Mouse (Mus musculus): Measurements from ENCODE around the gene Folr2. TPM values are rescaled to one million over a fixed set of nuclear protein-coding genes. Genes with fewer than 3 reads are reported as not detected.

The Folr2 gene
- 2.6 and 3.4 TPM in 2 replicates for total RNA-seq (2014; rRNA removed)
- 2.3 and 3.5 TPM in 2 replicates for polyA plus RNA-seq (2015; fragmentation: Nextera tagmentation; extraction: Ambion mirVana)

DNA sequence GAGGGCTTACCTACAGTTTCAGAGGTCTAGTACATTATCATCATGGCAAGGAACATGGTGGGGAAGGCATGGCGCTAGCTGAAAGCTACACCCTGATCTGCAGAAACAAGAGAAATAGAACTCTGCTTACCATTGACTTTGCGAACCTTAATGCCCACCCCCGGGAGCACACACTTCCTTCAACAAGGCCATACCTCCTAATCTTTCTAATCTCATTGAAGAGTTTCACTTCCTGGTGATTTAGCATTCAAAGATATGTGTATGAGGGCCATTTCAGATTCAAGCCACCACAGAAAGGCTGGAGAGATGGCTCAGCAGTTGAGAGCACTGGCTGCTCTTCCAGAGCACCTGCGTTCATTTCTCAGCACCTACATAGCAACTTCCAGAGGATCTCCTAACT is at the start of gene Folr2:
Gene Folr2 (minus strand): TSS at position 101 of the 400 bp plus-strand sequence.
- Histone ChIP-seq H3K9ac (replicated peaks; ENCODE audit: low read length, poor library complexity, severe bottlenecking) (no peak within 1 kb of the TSS), H3K4me3 (ENCODE audit: low read depth, low read length) (no peak within 1 kb of the TSS), H3K4me2 (ENCODE audit: low read depth, low read length, poor library complexity, severe bottlenecking) (no peak within 1 kb of the TSS), H3K4me1 (ENCODE audit: insufficient read depth, low read length) (no peaks in the 10 kb centered on the region), H3K9me3 (ENCODE audit: low read length) (no peaks in the 10 kb centered on the region), H3K36me3 (ENCODE audit: insufficient read depth, low read length) (no peaks in the 10 kb centered on the region), H3K27ac (ENCODE audit: low read depth, low read length) (no peak within 1 kb of the TSS), H3K27me3 (ENCODE audit: insufficient read depth, low read length) (no peaks in the 10 kb centered on the region)
- ATAC-seq (ENCODE audit: low FRiP score) (no peak), DNase-seq (ENCODE audit: low spot score) (no peak)
- TF ChIP-seq CTCF (IDR thresholded peaks at IDR 0.05) = no peak
- WGBS = 91% methylated on average over 4 of the region's 4 CpGs

GRCm38 (mm10) chr7:101906696-101907095 is 49.7 kb upstream of the Folr2 start:
- H3K4me3 ChIP-seq (ENCODE audit: low read depth, low read length) = peak overlapping the region; percentile 77
- TF ChIP-seq CTCF (IDR thresholded peaks at IDR 0.05) = no peak
- 89% methylated on average over 8 of the region's 8 CpGs for WGBS
- H3K9me3 ChIP-seq (ENCODE audit: low read length) = no peaks in the 10 kb centered on the region
- 0 out of 2 replicates have a peak, but pooled peaks cover 3% of the 10 kb centered on the region for H3K4me1 ChIP-seq (ENCODE audit: insufficient read depth, low read length)
- peak overlapping the region; percentile 66 for H3K4me2 ChIP-seq (ENCODE audit: low read depth, low read length, poor library complexity, severe bottlenecking)
- H3K27ac ChIP-seq (ENCODE audit: low read depth, low read length) = no peak overlapping the region
- H3K27me3 ChIP-seq (ENCODE audit: insufficient read depth, low read length) = no peaks in the 10 kb centered on the region
- peaks cover 20% of the 10 kb centered on the region for H3K36me3 ChIP-seq (ENCODE audit: insufficient read depth, low read length)
- DNase-seq (ENCODE audit: low spot score) (no peak), ATAC-seq (ENCODE audit: low FRiP score) (no peak)
- H3K9ac ChIP-seq (replicated peaks; ENCODE audit: low read length, poor library complexity, severe bottlenecking) = 0 out of 2 replicates have a peak overlapping the region, but pooled peaks have one; percentile 89

DNA sequence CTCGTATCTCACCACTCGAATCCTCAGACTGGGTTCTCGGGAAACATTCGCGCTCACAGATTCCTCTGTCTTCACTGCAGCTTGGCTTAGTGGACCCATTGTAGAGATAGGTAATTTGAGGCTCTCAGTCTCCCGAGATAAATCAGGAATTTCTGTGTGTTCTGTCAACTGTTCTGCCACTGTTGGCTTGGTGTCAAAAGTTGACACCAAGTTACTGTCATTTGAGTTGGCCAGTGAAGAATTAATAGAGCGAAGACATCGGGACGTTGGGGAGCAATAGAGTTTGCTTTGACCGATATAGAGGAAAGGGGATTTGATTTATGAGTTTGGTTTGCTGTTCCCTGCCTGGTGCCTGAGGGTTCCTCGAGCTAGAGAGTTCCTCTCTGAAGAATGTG is 49.3 kb upstream of the Folr2 start, which contains the start of gene Tomt:
Gene Tomt (minus strand): TSS at position 73 of the 395 bp plus-strand sequence.
- H3K9me3 ChIP-seq (ENCODE audit: low read length) = no peaks in the 10 kb centered on the region
- H3K4me3 ChIP-seq (ENCODE audit: low read depth, low read length) = peak within 1 kb of the TSS; percentile 77
- peak within 1 kb of the TSS; percentile 89 for H3K9ac ChIP-seq (replicated peaks; ENCODE audit: low read length, poor library complexity, severe bottlenecking)
- ATAC-seq (ENCODE audit: low FRiP score) (no peak), DNase-seq (ENCODE audit: low spot score) (no peak)
- H3K4me1 ChIP-seq (ENCODE audit: insufficient read depth, low read length) = 0 out of 2 replicates have a peak, but pooled peaks cover 3% of the 10 kb centered on the region
- WGBS = 24% methylated on average over 11 of the region's 11 CpGs
- peak within 1 kb of the TSS; percentile 93 for H3K27ac ChIP-seq (ENCODE audit: low read depth, low read length)
- peak within 1 kb of the TSS; percentile 77 for H3K4me2 ChIP-seq (ENCODE audit: low read depth, low read length, poor library complexity, severe bottlenecking)
- TF ChIP-seq CTCF (IDR thresholded peaks at IDR 0.05) = no peak
- peaks cover 18% of the 10 kb centered on the region; the same call in 1 of the 2 replicates for H3K36me3 ChIP-seq (ENCODE audit: insufficient read depth, low read length)
- H3K27me3 ChIP-seq (ENCODE audit: insufficient read depth, low read length) = no peaks in the 10 kb centered on the region

DNA sequence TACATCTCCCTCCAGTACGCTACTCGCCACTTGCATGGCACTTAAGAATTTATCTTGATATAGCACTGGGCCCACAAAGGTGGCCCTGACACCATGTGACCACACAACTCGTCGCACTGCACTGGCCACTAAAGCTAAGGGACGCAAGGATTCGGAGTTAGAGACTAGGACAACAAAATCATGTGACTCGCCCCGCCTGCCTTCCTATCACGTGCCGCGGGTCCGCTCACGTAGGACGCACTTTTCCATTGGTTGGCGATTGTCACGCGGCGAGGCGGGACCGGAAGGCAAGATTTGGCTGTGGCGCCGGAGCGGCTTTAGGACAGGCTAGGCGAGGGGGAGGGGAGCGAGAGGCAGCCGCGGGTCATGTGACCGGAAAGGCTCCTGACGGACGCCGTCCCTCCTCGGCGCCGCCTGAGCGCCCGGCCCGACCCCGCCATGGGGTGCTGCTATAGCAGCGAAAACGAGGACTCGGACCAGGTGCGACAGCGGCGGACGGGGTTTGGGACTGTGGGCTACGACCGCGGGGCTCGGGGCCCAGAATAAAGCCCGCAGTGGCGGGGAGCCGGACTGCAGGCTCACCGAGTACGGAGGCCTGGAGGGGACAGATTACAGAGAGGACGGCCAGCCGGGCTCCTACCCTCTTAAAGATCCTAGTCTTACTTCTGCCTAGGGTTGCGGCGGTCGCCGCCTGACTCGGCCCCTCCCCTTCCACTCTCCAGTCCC is 48.7 kb upstream of the Folr2 start, which contains the start of gene Lamtor1:
Gene Lamtor1 (plus strand): TSS at position 344 of the 726 bp plus-strand sequence.
- peak within 1 kb of the TSS; percentile 77 for H3K4me2 ChIP-seq (ENCODE audit: low read depth, low read length, poor library complexity, severe bottlenecking)
- DNase-seq (ENCODE audit: low spot score) (peak; percentile 99), ATAC-seq (ENCODE audit: low FRiP score) (peak; percentile 98)
- peak within 1 kb of the TSS; percentile 93 for H3K27ac ChIP-seq (ENCODE audit: low read depth, low read length)
- under 1% methylated on average over 61 of the region's 61 CpGs for WGBS
- H3K9ac ChIP-seq (replicated peaks; ENCODE audit: low read length, poor library complexity, severe bottlenecking) = peak within 1 kb of the TSS; percentile 89
- peak within 1 kb of the TSS; percentile 77 for H3K4me3 ChIP-seq (ENCODE audit: low read depth, low read length)
- H3K9me3 ChIP-seq (ENCODE audit: low read length) = no peaks in the 10 kb centered on the region
- TF ChIP-seq CTCF (IDR thresholded peaks at IDR 0.05) = no peak
- 0 out of 2 replicates have a peak, but pooled peaks cover 3% of the 10 kb centered on the region for H3K4me1 ChIP-seq (ENCODE audit: insufficient read depth, low read length)
- peaks cover 13% of the 10 kb centered on the region; the same call in 1 of the 2 replicates for H3K36me3 ChIP-seq (ENCODE audit: insufficient read depth, low read length)
- no peaks in the 10 kb centered on the region for H3K27me3 ChIP-seq (ENCODE audit: insufficient read depth, low read length)

GRCm38 (mm10) chr7:101902846-101903245 is 45.9 kb upstream of the Folr2 start:
- no peak overlapping the region for H3K27ac ChIP-seq (ENCODE audit: low read depth, low read length)
- peak; percentile 26 for TF ChIP-seq CTCF (IDR thresholded peaks at IDR 0.05)
- 0 out of 2 replicates have a peak, but pooled peaks cover 3% of the 10 kb centered on the region for H3K4me1 ChIP-seq (ENCODE audit: insufficient read depth, low read length)
- no peak for DNase-seq (ENCODE audit: low spot score)
- H3K9me3 ChIP-seq (ENCODE audit: low read length) = no peaks in the 10 kb centered on the region
- no peak overlapping the region for H3K9ac ChIP-seq (replicated peaks; ENCODE audit: low read length, poor library complexity, severe bottlenecking)
- H3K4me3 ChIP-seq (ENCODE audit: low read depth, low read length) = no peak overlapping the region
- peaks cover 5% of the 10 kb centered on the region; the same call in 1 of the 2 replicates for H3K36me3 ChIP-seq (ENCODE audit: insufficient read depth, low read length)
- no peaks in the 10 kb centered on the region for H3K27me3 ChIP-seq (ENCODE audit: insufficient read depth, low read length)
- no peak for ATAC-seq (ENCODE audit: low FRiP score)
- H3K4me2 ChIP-seq (ENCODE audit: low read depth, low read length, poor library complexity, severe bottlenecking) = no peak overlapping the region

GRCm38 (mm10) chr7:101901969-101902368 is 45.0 kb upstream of the Folr2 start:
- Histone ChIP-seq H3K27me3 (ENCODE audit: insufficient read depth, low read length) (no peaks in the 10 kb centered on the region), H3K4me1 (ENCODE audit: insufficient read depth, low read length) (0 out of 2 replicates have a peak, but pooled peaks cover 8% of the 10 kb centered on the region), H3K36me3 (ENCODE audit: insufficient read depth, low read length) (peaks cover 5% of the 10 kb centered on the region; the same call in 1 of the 2 replicates), H3K4me2 (ENCODE audit: low read depth, low read length, poor library complexity, severe bottlenecking) (no peak overlapping the region), H3K9me3 (ENCODE audit: low read length) (no peaks in the 10 kb centered on the region), H3K27ac (ENCODE audit: low read depth, low read length) (no peak overlapping the region), H3K9ac (replicated peaks; ENCODE audit: low read length, poor library complexity, severe bottlenecking) (no peak overlapping the region), H3K4me3 (ENCODE audit: low read depth, low read length) (no peak overlapping the region)
- WGBS = 91% methylated on average over 10 of the region's 10 CpGs
- ATAC-seq (ENCODE audit: low FRiP score) (no peak), DNase-seq (ENCODE audit: low spot score) (no peak)
- TF ChIP-seq CTCF (IDR thresholded peaks at IDR 0.05) = no peak
